Mouse (Mus musculus) G1E-ER4 (cell line): Measurements from ENCODE around the gene Ptprf. TPM values are rescaled to one million over a fixed set of nuclear protein-coding genes. Genes with fewer than 3 reads are reported as not detected.

Source experiments
- GATA1 ChIP-seq: IDR thresholded peaks from one replicate; pipeline ENCODE4 v1.8.0; 2012; ENCODE audit warnings: low read length, inconsistent platforms
- polyA plus RNA-seq: library from polyadenylated mRNA; stranded (reverse); fragments of >175 nt; gene quantifications from 2 replicates; pipeline ENCODE4 v1.2.3, GENCODE M21; 2012

The Ptprf gene
- polyA plus RNA-seq, result not detected in 2 replicates

DNA sequence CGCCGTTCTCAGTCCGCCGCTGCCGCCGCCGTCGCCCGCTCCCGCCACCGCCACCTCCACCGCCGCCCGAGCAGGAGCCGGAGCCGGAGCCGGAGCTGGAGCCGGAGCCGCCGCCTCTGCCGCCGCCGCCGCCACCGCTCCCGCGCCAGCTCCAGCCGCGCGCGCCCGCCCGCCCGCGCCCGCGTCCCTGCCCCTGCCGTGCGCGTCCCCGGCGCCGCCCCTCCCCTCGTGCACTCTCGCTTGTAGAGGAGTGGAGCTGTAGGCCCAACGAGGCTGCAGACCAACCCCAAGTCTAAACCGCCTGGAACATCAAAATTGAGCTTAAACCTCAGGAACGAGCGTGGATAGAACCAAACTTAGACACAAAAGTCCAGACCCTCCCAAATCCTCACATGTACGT is at the start of gene Ptprf:
TSS of gene Ptprf (minus strand) at position 175 of the 400 bp plus-strand sequence.
- no peak for TF ChIP-seq GATA1

DNA sequence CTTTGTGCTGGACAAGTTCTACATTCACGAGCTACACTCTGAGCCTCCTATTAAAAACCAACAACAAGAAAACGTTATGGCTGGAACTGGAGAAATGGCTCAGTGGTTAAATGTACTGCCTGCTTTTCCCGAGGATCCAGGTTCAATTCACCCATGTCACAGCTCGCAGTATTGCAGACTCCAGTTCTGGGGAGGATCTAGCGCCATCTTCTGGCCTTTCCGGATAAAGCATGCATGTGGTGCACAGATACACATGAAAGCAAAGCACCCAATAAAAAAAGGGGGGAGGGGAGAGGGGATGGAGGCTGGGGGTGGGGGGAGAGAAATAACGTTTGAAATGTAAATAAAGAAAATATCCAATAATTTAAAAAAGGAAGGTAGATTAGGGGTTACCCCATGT is 45.5 kb upstream of the Ptprf start:
- no peak for TF ChIP-seq GATA1

DNA sequence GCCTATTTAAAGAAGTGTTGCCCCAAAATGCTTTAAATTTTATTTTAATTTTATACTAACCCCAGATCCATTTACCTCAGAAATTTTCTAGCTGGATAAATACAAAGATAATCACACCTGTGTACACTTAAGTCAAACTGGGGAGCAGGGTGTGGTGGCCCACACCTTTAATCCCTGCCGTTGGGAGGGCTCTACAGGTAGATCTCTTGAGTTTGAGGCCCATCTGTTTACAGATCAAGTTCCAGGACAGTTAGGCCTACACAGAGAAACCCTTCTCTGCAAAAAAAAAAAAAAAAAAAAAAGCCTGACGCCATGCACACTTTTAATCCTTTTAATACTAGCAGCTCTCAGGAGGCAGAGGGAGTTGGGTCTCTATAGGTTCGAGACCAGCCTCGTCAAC is 44.8 kb upstream of the Ptprf start:
- no peak for TF ChIP-seq GATA1

DNA sequence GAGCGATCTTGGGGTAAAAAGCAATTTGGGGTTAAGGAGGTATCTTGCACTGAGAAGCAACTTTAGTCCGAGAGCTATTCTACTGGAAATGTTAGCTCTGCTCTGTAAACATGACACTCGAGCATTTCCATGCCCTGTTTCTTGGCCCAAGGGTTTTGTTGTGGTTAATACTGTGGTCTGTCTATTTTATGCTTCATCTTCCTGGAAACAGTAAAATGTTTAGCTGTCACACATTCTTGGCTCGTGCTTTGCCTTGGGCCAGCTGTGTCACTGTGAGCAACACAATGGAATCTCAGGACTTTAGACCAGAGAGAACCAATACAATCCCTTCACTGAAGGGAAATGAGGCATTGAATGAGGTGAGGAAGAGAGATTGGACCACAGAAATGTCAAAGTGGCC is 40.6 kb upstream of the Ptprf start:
- TF ChIP-seq GATA1, result no peak

DNA sequence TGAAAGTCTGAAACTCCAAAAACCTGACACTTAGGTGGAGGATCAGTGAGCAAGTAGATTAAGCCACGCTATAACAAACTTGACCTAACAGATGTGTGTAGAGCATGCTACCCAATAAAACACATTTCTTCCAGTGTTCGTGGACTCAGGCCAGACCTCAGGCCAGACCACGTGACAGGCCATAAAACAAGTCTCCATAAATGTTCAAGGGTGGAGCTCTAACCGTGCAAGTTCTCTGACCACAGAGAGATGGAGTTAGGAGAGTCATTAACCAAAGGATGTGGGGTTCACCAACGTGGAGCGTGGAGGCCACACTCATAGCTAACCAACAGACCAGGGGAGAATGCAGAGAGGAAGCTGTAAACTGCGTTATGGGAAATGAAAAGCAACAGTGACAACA is 35.3 kb upstream of the Ptprf start:
- no peak for TF ChIP-seq GATA1

DNA sequence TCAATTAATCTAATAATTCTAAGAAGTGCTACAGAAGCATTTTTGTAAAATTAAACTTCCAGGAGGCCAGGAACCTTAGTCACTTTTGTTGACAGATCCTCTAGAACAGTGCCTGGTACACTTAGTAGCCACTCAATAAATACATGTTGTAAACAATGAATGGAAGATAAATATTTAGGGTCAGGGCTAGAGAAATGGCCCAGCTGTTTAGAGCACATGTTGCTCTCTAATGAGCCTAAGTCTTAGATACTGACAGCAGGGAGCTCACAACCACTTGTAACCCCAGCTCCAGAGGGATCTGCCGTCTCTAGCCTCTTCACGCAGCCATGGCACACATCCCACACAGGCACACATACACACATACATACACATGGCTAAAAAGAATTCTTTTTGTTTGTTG is 29.4 kb upstream of the Ptprf start:
- no peak for TF ChIP-seq GATA1

DNA sequence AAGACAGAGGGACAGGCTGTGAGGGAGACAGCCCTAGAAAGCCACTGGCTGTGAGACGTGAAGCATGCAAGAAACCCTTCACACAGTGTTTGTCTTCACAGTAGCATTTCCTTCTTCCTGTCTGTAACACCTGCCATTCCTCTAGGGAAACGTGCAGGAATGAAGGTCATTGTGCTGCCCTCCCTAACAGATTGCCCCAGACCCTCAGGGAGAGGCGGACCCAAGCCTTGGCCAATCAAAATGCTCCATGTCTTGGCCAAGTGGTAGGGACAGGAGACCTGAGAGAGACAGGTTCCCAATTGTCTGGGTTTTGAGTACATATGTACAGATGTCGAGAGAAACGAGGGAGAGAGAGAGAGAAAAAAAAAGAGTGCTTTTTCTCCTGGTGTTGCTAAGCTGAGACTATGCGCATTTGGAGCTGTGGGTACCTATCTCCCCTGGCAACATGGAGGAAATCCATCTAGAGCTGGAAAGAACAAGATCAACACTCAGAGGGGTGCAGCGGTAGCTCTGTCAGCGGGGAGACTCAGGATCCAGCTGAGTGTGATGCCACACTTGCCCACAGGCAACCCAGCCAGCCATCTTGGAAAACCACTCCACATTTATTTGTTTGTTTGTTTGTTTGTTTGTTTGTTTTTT is 28.6 kb upstream of the Ptprf start:
- no peak for TF ChIP-seq GATA1

DNA sequence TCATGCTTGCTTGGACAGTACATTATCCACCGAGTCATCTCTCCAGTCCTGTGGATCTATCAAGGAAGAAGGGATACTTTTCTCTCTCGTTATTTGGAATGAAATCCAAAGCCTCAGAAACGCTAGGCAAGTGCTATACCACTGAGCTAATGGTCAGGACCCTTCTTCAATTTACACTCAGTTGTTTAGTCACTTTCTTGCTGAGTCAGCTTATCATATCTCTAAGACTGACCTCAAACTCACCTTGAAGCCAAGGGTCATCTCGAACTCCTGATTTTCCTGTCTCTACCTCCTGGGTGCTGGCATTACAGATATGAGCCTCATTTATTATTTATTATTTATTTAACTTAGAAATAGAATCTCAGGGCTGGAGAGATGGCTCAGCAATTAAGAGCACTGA is 25.5 kb upstream of the Ptprf start:
- TF ChIP-seq GATA1, result no peak

DNA sequence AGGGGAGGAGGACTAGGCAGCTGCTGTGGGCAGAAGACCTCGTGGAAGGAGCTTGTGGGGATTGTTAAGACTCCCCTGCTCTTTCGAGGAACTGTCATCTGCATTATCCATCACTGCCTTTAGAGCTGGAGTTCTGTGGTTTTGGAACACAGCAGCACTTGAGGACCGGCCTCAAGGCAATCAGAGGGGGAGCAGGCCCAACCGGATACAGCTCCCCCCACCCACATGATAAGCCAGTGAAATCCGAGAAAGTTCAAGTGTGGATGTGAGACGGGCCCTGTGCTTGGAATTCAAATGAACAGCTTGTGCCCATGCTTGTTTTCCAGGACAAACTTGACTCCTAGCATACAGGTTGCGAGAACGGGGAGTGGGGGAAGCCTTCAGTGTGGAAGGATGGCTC is 24.1 kb upstream of the Ptprf start:
- no peak for TF ChIP-seq GATA1

DNA sequence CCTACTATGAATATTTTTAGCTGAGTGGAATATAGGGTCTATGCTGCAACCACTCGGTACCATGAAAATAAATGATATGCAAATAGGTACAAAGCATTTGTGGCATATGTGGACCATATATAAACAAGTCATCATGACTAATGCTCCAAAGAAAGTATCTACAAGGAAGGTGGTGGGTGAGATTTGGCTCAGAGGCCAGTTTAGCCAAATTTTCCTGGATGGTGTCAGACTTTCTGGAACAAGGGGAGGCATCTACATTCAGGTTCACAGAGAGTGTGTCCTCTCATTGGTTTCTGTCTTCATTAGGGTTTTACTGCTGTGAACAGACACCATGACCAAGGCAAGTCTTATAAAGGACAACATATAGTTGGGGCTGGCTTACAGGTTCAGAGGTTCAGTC is 19.3 kb upstream of the Ptprf start:
- TF ChIP-seq GATA1, result no peak

DNA sequence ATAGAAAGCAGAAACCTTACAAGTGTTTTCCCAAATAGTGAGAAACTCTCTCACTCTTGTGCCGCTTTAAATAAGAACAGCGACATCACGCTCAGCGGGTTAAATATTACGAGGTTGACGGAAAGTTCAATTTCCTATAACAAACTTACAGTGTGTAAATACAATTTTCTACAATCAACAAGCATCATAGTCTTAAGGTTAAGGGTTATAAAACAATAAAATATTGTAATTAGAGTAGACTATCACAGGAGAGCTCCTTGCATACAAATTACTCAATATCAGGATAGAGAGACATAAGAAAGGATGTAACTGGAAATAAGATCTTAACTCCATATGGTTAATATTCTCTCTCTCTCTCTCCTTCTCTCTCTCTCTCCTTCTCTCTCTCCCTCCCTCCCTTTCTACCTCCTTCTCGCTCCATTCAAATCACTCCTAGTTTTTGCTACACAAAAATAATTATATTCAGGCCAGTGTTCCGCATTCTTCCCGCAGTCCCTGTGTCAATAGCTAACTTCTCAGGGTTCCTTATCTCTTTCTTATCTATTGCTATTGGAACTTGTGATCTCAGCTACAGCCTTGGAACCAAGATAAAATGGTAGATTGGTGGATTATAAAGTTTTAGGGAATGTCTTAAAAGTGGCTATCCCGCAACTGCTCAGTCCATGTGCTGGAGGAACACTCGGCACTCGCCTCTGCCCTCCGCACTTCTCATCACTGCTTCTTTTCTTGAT is 16.5 kb upstream of the Ptprf start:
- TF ChIP-seq GATA1, result no peak

DNA sequence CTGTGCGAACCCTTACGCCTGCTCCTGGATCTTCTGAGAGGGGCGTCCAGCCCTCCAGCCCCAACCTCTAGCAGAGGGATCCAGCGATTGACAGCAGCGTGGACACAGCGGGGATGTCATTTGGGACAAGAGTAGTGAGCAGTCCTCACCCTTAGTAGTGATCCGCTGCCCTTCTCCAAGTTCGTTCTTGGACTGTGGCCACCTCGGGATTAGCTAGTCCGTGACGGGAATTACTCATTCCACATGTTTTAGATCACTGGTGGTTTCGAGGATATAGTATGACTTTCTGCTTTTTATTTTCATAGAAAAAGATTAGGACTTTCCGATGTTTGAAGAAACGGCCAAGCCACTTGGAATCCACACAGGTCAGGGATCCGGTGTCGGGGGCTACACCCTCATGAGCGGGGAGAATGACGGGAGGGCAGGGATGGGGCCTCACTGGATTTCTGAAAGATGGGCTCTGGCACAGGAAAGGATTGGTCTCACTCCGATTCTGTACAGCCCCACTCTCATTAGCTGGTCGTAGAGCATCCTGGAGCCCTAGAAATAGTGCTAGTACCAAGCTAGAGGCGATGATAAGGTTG is 15.0 kb upstream of the Ptprf start:
- TF ChIP-seq GATA1, result no peak

DNA sequence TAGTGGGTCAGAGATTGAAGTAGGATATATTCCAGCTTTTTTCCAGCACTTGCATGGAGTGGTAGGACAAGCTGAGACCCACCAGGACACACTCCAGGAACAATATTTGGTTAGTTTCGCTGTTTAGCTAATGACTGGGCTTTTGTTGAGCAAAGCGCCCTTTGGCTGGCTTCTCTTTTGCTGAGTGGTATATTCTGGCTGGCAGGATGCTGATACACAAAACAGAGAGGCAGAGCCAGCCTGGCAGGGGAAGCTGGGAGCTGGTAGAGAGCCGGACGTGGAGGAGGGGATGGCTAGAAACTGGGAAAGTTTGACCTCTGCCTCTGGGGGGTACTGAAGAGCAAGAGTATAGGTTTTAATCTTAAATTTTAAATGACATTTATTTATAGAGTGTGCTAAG is 13.8 kb upstream of the Ptprf start:
- no peak for TF ChIP-seq GATA1

DNA sequence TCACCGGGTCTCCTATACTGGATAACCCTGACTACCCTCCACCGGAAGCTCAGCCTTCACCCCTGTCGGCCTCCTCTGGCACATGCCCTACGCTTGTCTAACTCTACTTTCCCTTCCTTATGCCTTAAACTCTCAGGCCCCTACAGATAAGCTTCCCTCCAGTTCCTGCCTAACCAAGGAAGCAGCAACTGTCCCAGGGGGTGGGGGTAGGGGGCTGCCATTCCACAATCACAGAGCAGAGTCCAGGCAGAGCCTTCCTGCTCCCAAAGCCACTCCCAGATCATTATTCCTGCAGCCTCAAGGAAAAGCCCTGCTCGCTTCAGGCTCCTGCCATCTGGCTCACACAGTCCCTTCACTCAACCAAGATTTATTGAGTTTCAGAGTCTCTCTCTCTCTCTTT is 6.6 kb upstream of the Ptprf start:
- no peak for TF ChIP-seq GATA1

DNA sequence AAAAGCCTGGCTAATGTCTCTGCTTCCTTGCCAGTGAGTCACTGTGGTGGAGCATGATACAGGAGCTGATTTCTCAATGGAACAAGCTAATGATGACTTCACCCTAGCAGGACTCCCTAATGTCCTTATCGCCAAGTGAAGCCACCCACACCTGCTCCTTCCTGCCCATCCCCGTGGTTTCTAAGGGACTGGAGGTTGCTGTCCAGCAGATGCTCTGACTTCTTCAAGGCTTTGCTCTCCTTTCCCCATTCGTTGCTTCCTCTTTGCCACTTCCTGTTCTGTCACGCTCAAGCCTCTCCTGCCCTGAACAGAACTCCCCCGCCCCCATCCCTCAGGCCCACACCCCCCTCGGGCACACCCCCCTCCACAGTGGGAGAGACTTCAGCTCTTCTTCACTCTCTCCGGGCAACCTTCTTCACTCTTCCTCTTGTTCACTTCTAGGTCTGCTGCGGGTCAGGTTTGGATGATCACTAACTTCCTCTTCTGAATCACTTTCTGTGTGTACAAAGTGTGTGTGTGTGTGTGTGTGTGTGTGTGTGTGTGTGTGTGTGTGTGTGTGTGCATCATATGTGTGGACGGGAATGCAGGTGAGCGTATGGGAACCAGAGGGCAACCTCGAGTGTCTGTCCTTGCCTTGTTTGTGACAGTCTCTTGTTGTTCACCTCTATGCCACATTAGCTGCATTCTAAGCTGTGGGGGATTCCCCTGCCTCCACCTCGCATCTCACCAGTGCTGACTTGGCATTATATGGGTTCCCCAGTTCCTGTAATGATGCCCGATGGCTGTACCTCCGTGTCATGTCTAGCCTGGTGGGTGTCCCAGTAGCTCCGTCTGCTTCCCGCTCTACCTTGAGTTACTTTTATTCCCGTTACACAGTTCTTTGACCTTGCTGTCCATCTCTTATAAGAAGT is 4.7 kb upstream of the Ptprf start:
- TF ChIP-seq GATA1, result no peak

DNA sequence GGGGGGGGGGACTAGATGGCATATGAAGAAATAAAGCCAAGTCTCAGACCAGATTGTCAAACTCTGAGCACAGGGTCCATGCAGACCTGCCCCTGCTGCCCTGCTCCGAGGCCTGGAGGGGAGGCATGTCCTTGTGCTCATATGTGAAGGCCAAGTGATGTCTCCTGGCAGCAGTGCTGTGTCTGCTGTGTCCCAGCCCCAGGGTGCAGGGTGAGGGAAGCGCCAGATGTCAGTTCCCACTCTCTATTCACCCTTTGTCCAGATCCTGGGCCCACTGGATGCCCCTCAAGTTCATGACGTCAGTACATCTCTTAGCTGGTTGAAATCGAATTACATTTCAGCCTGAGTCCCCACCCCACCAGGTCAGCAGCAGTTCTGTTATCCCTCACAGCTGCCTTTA is 3.6 kb upstream of the Ptprf start:
- no peak for TF ChIP-seq GATA1

DNA sequence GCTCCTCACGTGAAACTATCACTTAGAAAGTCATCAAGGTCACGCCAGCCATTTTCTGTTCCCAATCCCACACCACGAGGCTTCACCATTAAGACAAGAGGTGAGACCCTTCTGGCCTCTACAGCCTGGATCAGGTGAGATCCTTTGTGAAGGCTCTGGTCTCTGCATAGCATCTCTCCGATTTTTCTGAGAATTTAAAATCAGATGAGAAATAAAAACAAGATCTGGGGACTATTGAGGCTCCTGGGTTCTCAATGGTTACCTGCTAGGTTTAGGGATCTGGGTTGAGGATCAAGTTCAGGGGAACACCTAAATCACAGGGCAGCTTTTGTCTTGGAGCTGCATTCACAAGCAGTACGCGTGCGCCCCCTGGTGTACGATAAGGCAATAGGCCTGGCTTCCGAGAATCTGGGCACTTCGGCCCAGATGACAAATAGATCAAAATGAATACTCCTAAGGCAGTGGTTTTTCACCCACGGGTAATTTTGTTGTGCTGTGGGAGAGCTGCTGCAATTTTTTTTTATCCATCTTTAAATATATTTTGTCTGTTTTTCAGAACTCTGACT is 1.6 kb upstream of the Ptprf start:
- no peak for TF ChIP-seq GATA1
